Mouse (Mus musculus) ES-Bruce4 (cell line): ENCODE data around the gene Ctnnd2.

ENCODE experiments used
- CTCF ChIP-seq: IDR thresholded peaks from one replicate; pipeline ENCODE4 v1.8.1; 2011; ENCODE audit warnings: low read depth, low read length
- EP300 ChIP-seq: IDR thresholded peaks from 2 replicates; pipeline ENCODE4 v1.6.1; 2011; ENCODE audit warnings: low read depth, low read length; ENCODE audit not compliant: insufficient read depth
- POLR2A ChIP-seq: IDR thresholded peaks from one replicate; pipeline ENCODE4 v1.8.1; 2011; ENCODE audit warnings: low read length; ENCODE audit not compliant: insufficient read depth

DNA sequence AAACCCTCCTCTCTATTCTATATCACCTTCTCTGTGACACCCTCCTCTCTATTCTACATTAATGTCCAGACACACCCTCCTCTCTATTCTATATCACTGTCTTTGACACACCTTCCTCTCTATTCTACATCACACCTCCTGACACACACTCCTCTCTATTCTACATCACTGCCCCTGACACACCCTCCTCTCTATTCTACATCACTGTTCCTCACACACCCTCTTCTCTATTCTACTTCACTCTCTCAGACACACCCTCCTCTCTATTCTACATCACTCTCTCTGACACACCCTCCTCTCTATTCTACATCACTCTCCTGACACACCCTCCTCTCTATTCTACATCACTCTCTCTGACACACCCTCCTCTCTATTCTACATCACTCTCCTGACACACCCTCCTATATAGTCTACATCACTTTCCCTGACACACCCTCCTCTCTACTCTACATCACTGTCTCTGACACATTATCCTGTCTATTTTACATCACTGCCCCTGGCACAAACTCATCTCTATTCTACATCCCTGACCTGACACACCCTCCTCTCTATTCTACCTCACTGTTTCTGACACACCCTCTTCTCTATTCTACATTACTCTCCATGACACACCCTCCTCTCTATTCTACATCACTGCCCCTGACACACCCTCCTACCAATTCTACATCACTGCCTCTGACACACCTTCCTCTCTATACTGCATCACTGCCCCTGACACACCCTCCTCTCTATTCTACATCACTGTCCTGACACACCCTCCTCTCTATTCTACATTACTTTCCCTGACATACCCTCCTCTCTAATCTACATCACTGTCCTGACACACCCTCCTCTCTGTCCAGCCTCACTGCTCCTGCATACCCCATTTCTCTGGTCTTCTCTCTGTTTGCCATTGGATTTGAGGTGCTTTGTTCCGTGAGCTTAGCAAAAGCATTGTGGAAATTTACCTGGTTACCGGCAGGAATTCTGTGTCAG lies 161.2 kb downstream of the Ctnnd2 start:
- no peak for TF ChIP-seq CTCF
- no peak for TF ChIP-seq POLR2A
- TF ChIP-seq EP300: no peak
